Mouse (Mus musculus) layer of hippocampus, adult 9-11 months (tissue): Measurements from ENCODE around the gene Ikbkg.
"Not testable (repeated sequence)": the region's sequence is repeated elsewhere in the genome, so short reads cannot be mapped to it uniquely, and the experiment has no call there.

Source experiments
- DNase-seq: peaks from one replicate; pipeline ENCODE4 v3.0.0; 2022

The Ikbkg gene

GRCm38 (mm10) chrX:74392535-74393443, at the start of gene Ikbkg, which contains the start of gene Fam3a:
TSS of gene Ikbkg (plus strand) at chrX:74393290.
TSS of gene Fam3a (minus strand) at chrX:74393272.
- peak; percentile 89 for DNase-seq

DNA sequence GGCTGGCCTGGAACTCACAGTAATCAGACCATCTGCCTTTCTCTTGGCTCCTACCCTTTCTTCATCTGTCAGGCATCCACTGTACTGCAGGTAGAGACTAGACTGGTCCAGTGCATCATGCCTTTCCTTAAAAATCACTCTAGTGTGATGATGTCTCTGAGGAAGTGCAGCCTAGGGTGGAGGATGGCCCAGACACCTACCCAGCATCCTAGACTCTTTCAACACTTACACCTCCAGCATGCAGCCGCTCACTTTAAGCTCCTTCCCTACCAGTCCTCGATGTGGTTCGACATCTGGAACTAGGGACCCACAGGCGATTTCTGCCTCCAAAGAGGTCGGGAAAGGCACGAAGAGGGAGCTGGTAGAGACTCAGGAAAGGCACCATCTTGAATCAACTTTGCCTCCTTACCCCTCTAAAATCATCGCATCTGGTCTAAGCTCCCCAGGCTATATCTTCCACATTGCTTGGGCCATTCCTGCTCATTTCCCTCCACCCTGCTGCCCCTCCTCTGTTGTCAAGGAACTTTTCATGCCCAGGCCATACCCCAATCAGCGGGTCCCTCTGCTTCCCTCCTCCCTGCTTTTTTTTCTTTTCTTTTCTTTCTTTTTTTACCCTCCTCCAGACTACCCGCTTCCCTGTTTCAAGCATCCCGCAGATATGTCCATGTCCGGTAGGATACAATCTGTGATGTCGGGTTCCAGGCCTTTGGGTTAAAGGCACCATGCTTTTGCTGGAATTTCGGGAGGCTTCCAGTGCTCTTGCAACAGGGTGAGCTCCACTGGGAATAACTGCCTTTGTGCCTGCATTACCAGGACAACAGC, 40.2 kb upstream of the Ikbkg start:
- DNase-seq: no peak

DNA sequence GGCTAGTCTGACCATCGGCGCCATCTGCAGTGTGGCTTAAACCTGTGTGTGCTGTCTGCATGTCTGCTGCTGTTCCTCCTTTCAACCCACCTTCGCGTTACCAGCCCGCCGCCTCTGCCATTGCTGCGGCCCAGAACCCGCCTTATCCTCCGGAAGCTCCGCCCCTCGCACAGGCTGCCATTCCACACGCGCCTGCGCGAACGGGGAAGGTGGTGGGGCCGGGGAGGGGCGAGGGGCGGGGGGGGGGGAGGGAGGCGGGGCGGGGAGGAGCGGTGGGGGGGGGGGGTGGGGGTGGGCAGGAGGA, 39.7 kb upstream of the Ikbkg start, which contains the start of gene Lage3:
TSS of gene Lage3 (minus strand) at position 152 of the 304 bp plus-strand sequence.
- DNase-seq: peak; percentile 82

GRCm38 (mm10) chrX:74357069-74357468, 36.0 kb upstream of the Ikbkg start:
- not testable (repeated sequence) for DNase-seq

DNA sequence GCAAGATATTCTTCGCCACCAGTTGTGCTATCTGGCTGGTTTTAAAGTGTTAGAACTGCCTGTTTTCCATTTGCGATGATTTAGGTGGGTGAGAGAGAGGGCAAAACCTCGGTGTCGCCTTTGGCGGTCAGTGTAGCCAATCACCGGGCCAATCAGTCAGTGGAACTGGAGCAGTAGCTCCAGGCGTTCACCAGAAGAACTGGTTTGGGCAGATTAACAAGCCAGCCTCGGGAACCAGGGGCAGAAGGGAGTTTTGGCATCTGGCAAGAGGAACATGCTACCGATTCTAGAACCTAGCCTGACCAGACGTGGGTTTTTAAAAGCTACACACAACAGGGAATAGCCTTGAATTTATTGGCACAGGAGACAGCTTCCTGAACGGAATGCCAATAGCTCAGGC, 33.9 kb upstream of the Ikbkg start:
- no peak for DNase-seq

- no peak for DNase-seq
These were observed 25.6 kb upstream of the Ikbkg start for GRCm38 (mm10) chrX:74367512-74367911.

DNA sequence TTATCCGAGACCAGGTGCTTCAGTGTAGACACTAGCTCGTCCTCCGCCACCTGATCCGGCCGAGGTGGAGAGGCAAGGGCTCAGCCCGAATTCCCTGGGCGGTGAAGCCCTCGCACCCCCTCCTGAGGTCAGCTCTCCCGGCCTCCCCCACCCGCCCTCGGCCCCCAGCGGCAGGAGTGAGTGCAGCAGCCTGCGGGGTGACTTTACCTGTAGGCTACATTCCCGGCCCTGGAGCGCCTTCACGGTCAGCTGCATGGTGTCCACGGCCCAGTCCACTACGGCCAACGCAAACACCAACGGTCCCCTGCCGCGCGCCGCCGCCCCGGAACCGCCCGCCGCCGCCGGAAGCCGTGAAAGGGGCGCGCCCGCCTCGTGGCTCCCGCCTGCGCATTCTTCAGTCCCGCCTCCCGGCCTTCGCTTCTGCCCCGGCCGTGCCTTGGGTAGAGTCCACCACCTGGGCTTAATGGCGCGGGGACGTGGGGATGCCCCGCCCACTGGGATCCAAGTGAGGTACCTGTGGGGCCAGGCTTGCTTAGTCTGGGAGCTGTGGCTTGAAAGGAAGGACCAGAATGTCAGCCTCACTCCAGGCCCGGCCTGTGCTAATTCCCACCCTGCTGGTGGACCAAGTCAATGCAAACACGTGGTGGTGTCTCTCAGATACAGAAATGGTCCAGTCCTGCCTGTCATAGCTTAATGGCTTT, 24.7 kb upstream of the Ikbkg start:
- DNase-seq: peak; percentile 45

DNA sequence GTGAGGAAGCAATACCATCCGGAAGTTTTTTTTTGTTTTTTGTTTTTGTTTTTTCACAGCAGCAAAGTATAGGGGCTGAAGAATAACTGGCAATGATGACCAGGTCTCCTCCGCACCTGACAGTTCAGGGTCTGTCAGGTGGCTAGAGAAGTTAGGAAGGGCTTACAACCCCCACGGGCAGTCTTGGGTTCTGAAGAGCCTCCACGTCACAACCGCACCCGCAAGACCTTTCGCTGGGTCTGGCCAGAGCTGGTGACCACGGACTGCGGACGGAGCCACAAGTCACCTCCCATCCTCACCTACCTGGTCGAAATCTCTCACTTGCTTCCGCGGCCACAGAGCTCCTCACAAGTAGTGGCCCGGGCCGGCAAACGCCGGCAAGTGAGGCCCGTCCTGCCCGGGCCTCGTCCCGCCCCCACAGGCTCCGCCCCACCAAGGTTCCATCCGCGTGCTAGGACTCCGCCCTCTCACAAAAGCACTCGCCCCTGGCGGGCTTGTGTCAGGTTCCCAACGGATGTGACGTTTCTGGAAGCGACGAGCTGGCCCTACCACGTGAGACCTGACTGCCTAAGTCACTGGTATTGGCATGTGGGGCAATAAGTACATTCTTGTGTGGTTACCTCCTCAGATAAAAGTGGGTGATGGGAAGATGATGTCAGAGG, 20.1 kb upstream of the Ikbkg start, which contains the start of the genes Ubl4a and Slc10a3:
TSS of gene Ubl4a (minus strand) at position 331 of the 662 bp plus-strand sequence.
TSS of gene Slc10a3 (minus strand) at position 462 of the 662 bp plus-strand sequence.
- peak; percentile 88 for DNase-seq

- DNase-seq: no peak
These were observed 8.6 kb upstream of the Ikbkg start for GRCm38 (mm10) chrX:74384451-74384850.

DNA sequence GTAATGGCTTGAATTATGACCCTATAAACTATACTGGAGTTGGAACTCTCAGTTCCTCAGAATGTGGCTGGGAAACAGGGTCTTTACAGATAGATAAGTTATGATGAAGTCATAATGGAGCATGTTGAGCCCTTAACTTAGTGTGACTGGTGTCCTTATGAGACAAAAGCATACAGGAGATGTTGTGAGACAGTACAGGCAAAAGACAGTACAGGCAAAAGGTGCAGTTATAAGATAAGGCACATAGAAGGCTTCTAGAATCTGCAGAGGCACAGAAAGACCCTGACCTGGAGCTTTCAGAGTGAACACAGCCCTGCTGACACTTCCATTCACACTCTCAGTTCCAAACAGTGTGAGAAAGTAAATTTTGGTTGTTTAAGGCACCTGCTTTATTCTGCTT, 4.9 kb upstream of the Ikbkg start:
- DNase-seq: no peak

- DNase-seq: no peak
These were observed 7.0 kb downstream of the Ikbkg start for GRCm38 (mm10) chrX:74400136-74400535.

- DNase-seq: no peak
These were observed 15.2 kb downstream of the Ikbkg start for GRCm38 (mm10) chrX:74408340-74408739.

DNA sequence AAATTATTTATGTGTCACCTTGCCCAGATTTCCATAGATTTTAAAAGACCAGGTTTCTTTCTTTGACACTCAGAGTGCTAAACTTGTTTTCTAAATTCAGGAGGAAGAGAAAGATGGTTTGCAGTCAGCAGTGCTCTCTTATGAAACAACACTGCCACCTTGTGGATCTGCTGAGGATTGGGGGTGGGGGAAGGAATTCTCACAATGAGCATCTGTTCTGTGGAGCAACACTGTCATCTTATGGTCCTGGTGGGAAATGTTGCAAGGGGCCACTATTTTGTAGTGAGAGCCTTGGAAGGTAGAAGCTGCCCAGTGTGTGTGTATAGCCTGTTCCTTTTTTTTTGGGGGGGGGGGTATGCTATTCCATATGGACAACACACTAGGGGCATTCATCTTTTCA, 20.3 kb downstream of the Ikbkg start:
- DNase-seq: peak; percentile 63

- DNase-seq: no peak
These were observed 31.4 kb downstream of the Ikbkg start for GRCm38 (mm10) chrX:74424443-74424842.

DNA sequence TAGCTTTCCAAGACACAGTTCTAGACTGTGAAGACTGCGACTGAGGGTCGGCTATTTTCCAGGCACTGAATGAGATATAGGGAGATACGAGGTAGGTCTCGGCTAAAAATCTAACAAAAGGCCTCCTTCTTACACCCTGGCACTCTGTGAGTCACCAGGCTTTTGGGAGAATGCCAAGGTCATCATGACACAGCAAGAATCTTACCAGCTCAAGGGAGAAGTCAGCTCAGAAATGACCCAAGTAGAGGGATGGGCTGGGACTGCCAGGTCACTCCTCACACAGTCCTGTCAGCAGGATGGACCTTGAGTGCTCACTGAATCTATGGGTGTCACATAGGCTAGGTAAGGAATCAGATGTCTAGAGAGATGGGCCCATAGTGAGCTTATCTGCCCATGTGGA, 32.1 kb downstream of the Ikbkg start:
- peak; percentile 28 for DNase-seq

- no peak for DNase-seq
These were observed 33.2 kb downstream of the Ikbkg start for GRCm38 (mm10) chrX:74426256-74426655.

DNA sequence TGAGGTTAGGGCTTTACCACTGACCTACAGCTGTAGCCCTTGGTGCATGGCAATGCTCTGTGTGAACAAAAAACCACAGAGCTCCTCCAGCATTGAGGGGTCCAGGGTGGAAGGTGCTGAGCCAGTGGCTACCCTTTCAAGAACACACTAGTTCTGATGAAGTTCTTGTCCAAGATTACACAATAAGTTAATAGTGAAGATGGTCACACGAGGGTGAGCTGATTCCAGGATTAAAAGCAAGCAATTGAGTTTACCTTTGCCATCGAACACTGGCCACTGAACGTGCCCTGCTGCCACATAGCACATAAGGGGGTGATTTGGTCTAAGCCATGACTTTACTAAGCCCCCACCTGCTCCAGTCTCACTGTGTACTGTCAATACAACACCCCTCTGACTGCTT, 34.0 kb downstream of the Ikbkg start:
- no peak for DNase-seq

DNA sequence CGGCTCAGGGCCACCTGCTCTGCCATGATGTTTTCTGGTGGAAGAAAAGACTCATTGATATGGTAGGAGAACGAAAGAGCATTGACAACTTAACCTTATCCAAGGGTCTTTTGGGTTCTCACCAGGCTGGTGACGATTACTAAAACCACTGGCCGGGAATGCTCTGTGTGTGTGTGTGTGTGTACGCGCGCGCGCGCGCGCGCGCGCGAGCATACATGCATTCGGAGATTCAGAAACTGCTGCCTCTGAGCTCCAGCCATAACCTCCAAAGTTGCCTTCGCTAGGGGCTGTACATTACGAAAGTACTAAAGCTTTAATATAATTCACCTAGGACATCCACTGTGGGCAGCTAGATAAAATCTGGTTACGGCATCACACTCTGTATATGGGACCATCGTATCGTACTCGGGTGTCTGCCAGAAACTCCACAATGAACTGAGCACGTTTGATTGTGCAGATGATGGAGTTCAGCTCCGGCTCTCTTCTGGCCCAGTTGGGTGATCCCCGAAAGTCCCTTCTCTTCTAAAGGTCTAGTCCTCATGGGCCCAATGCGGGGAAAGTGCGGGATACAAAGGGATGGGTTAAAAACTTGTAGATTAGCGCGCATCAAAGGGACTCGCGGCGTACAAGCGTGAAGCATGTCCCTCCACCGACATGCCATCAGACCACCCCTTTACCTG, 35.2 kb downstream of the Ikbkg start:
- no peak for DNase-seq

DNA sequence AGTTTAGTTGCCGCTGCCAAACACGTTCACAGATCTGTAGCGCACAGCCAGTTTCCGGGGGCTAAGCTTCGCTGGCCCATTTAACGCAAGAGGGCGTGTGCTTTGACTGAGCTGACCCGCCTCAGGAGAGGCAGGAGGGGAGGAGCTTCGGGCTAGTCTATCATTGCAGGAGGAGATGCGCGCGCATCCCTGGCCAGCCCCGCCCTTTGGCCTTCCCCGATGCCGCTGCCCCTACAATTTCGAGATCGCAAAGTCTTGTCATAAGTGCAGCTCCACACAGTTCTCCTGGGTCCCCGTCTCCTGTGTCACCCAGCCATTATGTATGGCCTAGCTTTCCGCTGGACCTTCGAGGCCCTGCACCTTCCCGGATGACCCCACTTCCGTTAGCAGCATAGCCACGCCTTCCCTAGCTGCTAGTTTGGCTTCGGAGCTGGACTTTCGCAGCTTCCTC, 35.8 kb downstream of the Ikbkg start, which contains the start of gene G6pdx:
TSS of gene G6pdx (minus strand) at position 369 of the 451 bp plus-strand sequence.
- DNase-seq: peak; percentile 93

DNA sequence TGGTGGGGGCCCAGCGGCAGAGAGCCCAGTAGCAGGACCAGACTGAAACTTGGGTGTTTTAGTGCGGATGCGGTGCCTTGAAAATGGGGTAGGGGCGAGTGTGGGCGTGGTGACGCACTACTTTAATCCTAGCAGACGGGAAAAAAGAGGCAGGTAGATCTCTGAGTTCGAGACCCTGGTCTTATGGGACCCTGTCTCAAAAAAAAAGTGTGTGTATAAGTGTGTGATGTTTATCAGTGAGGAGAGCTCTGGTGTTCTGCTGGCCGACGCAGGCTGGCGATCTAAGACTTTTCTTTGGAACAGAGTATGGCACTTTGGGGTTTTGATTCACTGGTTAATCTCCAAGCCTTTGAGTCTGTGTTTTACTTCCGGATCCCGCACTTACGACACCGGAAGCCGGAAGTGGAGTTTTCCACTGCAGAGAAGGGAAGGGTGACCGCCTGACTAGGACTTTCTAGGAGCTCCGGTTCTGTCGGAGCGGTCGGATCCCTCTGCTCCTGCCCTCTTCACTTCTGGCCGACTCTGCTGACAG, 36.3 kb downstream of the Ikbkg start:
- peak; percentile 75 for DNase-seq
